ENCODE assay signal across 11 mouse cellular contexts in genomic region chr9:57637272-57637671, GRCm38 (mm10). TPM values are rescaled to one million over a fixed set of nuclear protein-coding genes. Genes with fewer than 3 reads are reported as not detected.
A peak's percentile ranks its signal among the peaks of the same experiment; 100 is the strongest.
DNase-seq lines count a peak whose midpoint lies in the region; ATAC-seq and TF ChIP-seq lines count a peak whose summit lies in the region.
"Had no signal": no experiment of that assay in that cellular context is flagged by ENCODE, and none has a peak within 500 bp of the region (broad histone marks: within the 10 kb centered on the region; RNA-seq: fewer than 3 reads in every experiment).

No protein-coding gene starts in this region.

- H3K27ac ChIP-seq in heart, embryonic 15.5 days: peak overlapping the region; percentile 94
- peak overlapping the region; percentile 95 for H3K27ac ChIP-seq in spleen, adult 2 months (ENCODE audit: insufficient read depth, low read length)
- peak overlapping the region; percentile 84 for H3K27ac ChIP-seq in limb, embryonic 10.5 days
- H3K27ac ChIP-seq in stomach, postnatal 0 days (replicated peaks): peak overlapping the region; percentile 90

- H3K9me3 ChIP-seq in heart, embryonic 15.5 days (replicated peaks): no peaks in the 10 kb centered on the region
- no peaks in the 10 kb centered on the region for H3K9me3 ChIP-seq in limb, embryonic 10.5 days (replicated peaks)
- H3K9me3 ChIP-seq in stomach, postnatal 0 days (ENCODE audit: control insufficient read depth, low read length): no peaks in the 10 kb centered on the region

- no peaks in the 10 kb centered on the region for H3K27me3 ChIP-seq in heart, embryonic 15.5 days
- no peaks in the 10 kb centered on the region for H3K27me3 ChIP-seq in spleen, adult 2 months (ENCODE audit: control insufficient read depth, insufficient read depth, low read length)
- H3K27me3 ChIP-seq in limb, embryonic 10.5 days (ENCODE audit: low read depth, poor library complexity, severe bottlenecking): no peaks in the 10 kb centered on the region
- H3K27me3 ChIP-seq in stomach, postnatal 0 days (ENCODE audit: control insufficient read depth, insufficient read depth, low read length): no peaks in the 10 kb centered on the region

- intact Hi-C loops in heart, postnatal 36 days (cut with DNase I): no loop called here

- ATAC-seq in heart, embryonic 15.5 days (replicated peaks; ENCODE audit: insufficient number of reproducible peaks, insufficient read depth, low FRiP score, low read depth): peak; percentile 0; the same call in 1 of the 2 replicates
- no peak for ATAC-seq in stomach, postnatal 0 days (ENCODE audit: low FRiP score, low TSS enrichment)
- no peak for ATAC-seq in frontal cortex, adult (ENCODE audit: low TSS enrichment)

- no peak for TF ChIP-seq POLR2A in spleen, adult 2 months (IDR thresholded peaks at IDR 0.05; ENCODE audit: low read depth, low read length)

- WGBS in heart, embryonic 15.5 days: 31% methylated on average over 3 of the region's 3 CpGs
- WGBS in spleen, adult 2 months: 5% methylated on average over 3 of the region's 3 CpGs
- 78% methylated on average over 3 of the region's 3 CpGs for WGBS in limb, embryonic 10.5 days
- WGBS in stomach, postnatal 0 days: 22% methylated on average over 3 of the region's 3 CpGs

- no peak for DNase-seq in heart, postnatal 36 days
- DNase-seq in spleen, adult 2 months (ENCODE audit: low read depth in 1 of 2, low spot score in 2 of 2): no peak
- DNase-seq in spleen, postnatal 14 days (ENCODE audit: low spot score in 2 of 2): no peak
- no peak for DNase-seq in limb, embryonic 10.5 days (ENCODE audit: low spot score)
- DNase-seq in stomach, postnatal 0 days (ENCODE audit: low spot score): no peak
- no peak for DNase-seq in lung, postnatal 36 days

- TF ChIP-seq EP300 in stomach, postnatal 0 days (optimal IDR thresholded peaks at IDR 0.05): no peak

- peak overlapping the region; percentile 2 for H3K4me3 ChIP-seq in heart, embryonic 15.5 days
- H3K4me3 ChIP-seq in spleen, adult 2 months (ENCODE audit: extremely low read depth, insufficient read depth, insufficient read length): peak overlapping the region; percentile 36; the same call in 1 of the 2 replicates
- H3K4me3 ChIP-seq in limb, embryonic 10.5 days: no peak overlapping the region
- no peak overlapping the region for H3K4me3 ChIP-seq in stomach, postnatal 0 days (ENCODE audit: low read depth, low read length)

- H3K4me2 ChIP-seq in heart, embryonic 15.5 days: peak overlapping the region; percentile 54
- peak overlapping the region; percentile 39; the same call in 1 of the 2 replicates for H3K4me2 ChIP-seq in stomach, postnatal 0 days (replicated peaks; ENCODE audit: low read depth)

- no peaks in the 10 kb centered on the region for H3K36me3 ChIP-seq in heart, embryonic 15.5 days
- peaks cover 8% of the 10 kb centered on the region; the same call in 1 of the 2 replicates for H3K36me3 ChIP-seq in spleen, adult 2 months (ENCODE audit: control insufficient read depth, insufficient read depth, low read length)
- peaks cover 57% of the 10 kb centered on the region for H3K36me3 ChIP-seq in limb, embryonic 10.5 days
- H3K36me3 ChIP-seq in stomach, postnatal 0 days (ENCODE audit: control insufficient read depth, insufficient read depth, low read length): no peaks in the 10 kb centered on the region

- no peak for TF ChIP-seq CTCF in spleen, adult 2 months (IDR thresholded peaks at IDR 0.05; ENCODE audit: extremely low read depth, insufficient read depth, insufficient read length, insufficient replicate concordance)
- TF ChIP-seq CTCF in stomach, postnatal 0 days (IDR thresholded peaks at IDR 0.05; ENCODE audit: low read depth): no peak

- peaks cover 76% of the 10 kb centered on the region for H3K4me1 ChIP-seq in heart, embryonic 15.5 days (replicated peaks)
- H3K4me1 ChIP-seq in spleen, adult 2 months (ENCODE audit: control insufficient read depth, insufficient read depth, insufficient read length): peaks cover 66% of the 10 kb centered on the region
- peaks cover 63% of the 10 kb centered on the region for H3K4me1 ChIP-seq in limb, embryonic 10.5 days
- H3K4me1 ChIP-seq in stomach, postnatal 0 days (replicated peaks; ENCODE audit: control insufficient read depth, insufficient read depth): peaks cover 32% of the 10 kb centered on the region

- peak overlapping the region; percentile 34; the same call in 1 of the 2 replicates for H3K9ac ChIP-seq in heart, embryonic 15.5 days
- H3K9ac ChIP-seq in stomach, postnatal 0 days (ENCODE audit: low read length): no peak overlapping the region

RNA-seq across cellular contexts. Expression of gene Csk, which starts 16.2 kb away (rescaled TPM):
- 14.6 and 20.6 TPM in 2 replicates for polyA plus RNA-seq in heart, embryonic 15.5 days (2015; fragmentation: Nextera tagmentation; extraction: Ambion mirVana)
- total RNA-seq in heart, postnatal 36 days (2021): 10 to 100 TPM; 26.2 to 28.5 TPM
- polyA plus RNA-seq in spleen, adult 2 months (2012; rRNA removed): 233 and 265 TPM in 2 replicates
- 33.2 and 40.1 TPM in 2 replicates for polyA plus RNA-seq in limb, embryonic 10.5 days (2016; fragmentation: Nextera tagmentation; extraction: Ambion mirVana)
- polyA plus RNA-seq in stomach, postnatal 0 days (2015; fragmentation: Nextera tagmentation; extraction: Ambion mirVana): 20.7 and 23.9 TPM in 2 replicates

RNA-seq across cellular contexts. Expression of gene Lman1l, which starts 16.7 kb away (rescaled TPM):
- not detected in 2 replicates for polyA plus RNA-seq in heart, embryonic 15.5 days (2015; fragmentation: Nextera tagmentation; extraction: Ambion mirVana)
- not detected for total RNA-seq in heart, postnatal 36 days (2021)
- polyA plus RNA-seq in spleen, adult 2 months (2012; rRNA removed): 0.09 and 0.16 TPM in 2 replicates
- polyA plus RNA-seq in limb, embryonic 10.5 days (2016; fragmentation: Nextera tagmentation; extraction: Ambion mirVana): not detected in 2 replicates
- not detected in 2 replicates for polyA plus RNA-seq in stomach, postnatal 0 days (2015; fragmentation: Nextera tagmentation; extraction: Ambion mirVana)
- total RNA-seq: adrenal gland, postnatal 10 days; layer of hippocampus, postnatal 10 days had no signal
- polyA plus RNA-seq: neural tube, embryonic 11.5 days had no signal

RNA-seq across cellular contexts. Expression of gene Cplx3, which starts 31.2 kb away (rescaled TPM):
- polyA plus RNA-seq in heart, embryonic 15.5 days (2015; fragmentation: Nextera tagmentation; extraction: Ambion mirVana): not detected in 2 replicates
- not detected for total RNA-seq in heart, postnatal 36 days (2021)
- polyA plus RNA-seq in spleen, adult 2 months (2012; rRNA removed): not detected in 2 replicates
- not detected in 2 replicates for polyA plus RNA-seq in limb, embryonic 10.5 days (2016; fragmentation: Nextera tagmentation; extraction: Ambion mirVana)
- polyA plus RNA-seq in stomach, postnatal 0 days (2015; fragmentation: Nextera tagmentation; extraction: Ambion mirVana): not detected in 2 replicates
- total RNA-seq: adrenal gland, postnatal 10 days had no signal

RNA-seq across cellular contexts. Expression of gene Cyp1a2, which starts 46.2 kb away (rescaled TPM):
- polyA plus RNA-seq in heart, embryonic 15.5 days (2015; fragmentation: Nextera tagmentation; extraction: Ambion mirVana): not detected in 2 replicates
- total RNA-seq in heart, postnatal 36 days (2021): not detected
- polyA plus RNA-seq in spleen, adult 2 months (2012; rRNA removed): not detected in 2 replicates
- polyA plus RNA-seq in limb, embryonic 10.5 days (2016; fragmentation: Nextera tagmentation; extraction: Ambion mirVana): not detected in 2 replicates
- not detected in 2 replicates for polyA plus RNA-seq in stomach, postnatal 0 days (2015; fragmentation: Nextera tagmentation; extraction: Ambion mirVana)
- total RNA-seq: layer of hippocampus, postnatal 10 days had no signal
- polyA plus RNA-seq: neural tube, embryonic 11.5 days had no signal

RNA-seq across cellular contexts. Expression of gene Ulk3, which starts 48.0 kb away (rescaled TPM):
- polyA plus RNA-seq in heart, embryonic 15.5 days (2015; fragmentation: Nextera tagmentation; extraction: Ambion mirVana): 14.3 and 21.3 TPM in 2 replicates
- total RNA-seq in heart, postnatal 36 days (2021): 1 to 10 TPM; 7.1 to 8.2 TPM
- 44.5 and 47.6 TPM in 2 replicates for polyA plus RNA-seq in spleen, adult 2 months (2012; rRNA removed)
- polyA plus RNA-seq in limb, embryonic 10.5 days (2016; fragmentation: Nextera tagmentation; extraction: Ambion mirVana): 10.1 and 12.0 TPM in 2 replicates
- 8.4 and 8.6 TPM in 2 replicates for polyA plus RNA-seq in stomach, postnatal 0 days (2015; fragmentation: Nextera tagmentation; extraction: Ambion mirVana)

Comparison
In these comparisons a context has a peak if more than half of its experiments do, and no peak if none do; other contexts are left out.
1. H3K4me3 ChIP-seq: peak in heart, embryonic 15.5 days (single experiment) and spleen, adult 2 months (single experiment); none in limb, embryonic 10.5 days (single experiment) and stomach, postnatal 0 days (single experiment).
2. Peak in every context shown above with its lines, with median percentiles within 50 percentile points of each other: H3K27ac ChIP-seq.